Mouse (Mus musculus): ENCODE results near the gene Hebp2.

- TF ChIP-seq CTCF (IDR thresholded peaks at IDR 0.05; ENCODE audit: low read depth) (no peak), EP300 (IDR thresholded peaks at IDR 0.05; ENCODE audit: low read depth) (no peak)
These were observed 38.3 kb upstream of the Hebp2 start for GRCm38 (mm10) chr10:18584188-18584587.
